Mouse (Mus musculus): ENCODE data around the gene Ilkap.

GRCm38 (mm10) chr1:91367295-91367694, 31.3 kb downstream of the Ilkap start:
- TF ChIP-seq POLR2A (IDR thresholded peaks at IDR 0.05; ENCODE audit: insufficient read length, low read depth): no peak
- TF ChIP-seq CEBPB (IDR thresholded peaks at IDR 0.05; ENCODE audit: insufficient read depth, poor library complexity, severe bottlenecking): no peak
- no peak for TF ChIP-seq MAX (IDR thresholded peaks at IDR 0.05; ENCODE audit: low read depth)
- no peak for TF ChIP-seq TCF12 (IDR thresholded peaks at IDR 0.05; ENCODE audit: insufficient read depth, poor library complexity, severe bottlenecking)
- TF ChIP-seq E2F4 (IDR thresholded peaks at IDR 0.05; ENCODE audit: insufficient read depth): no peak
- no peak for TF ChIP-seq MYOD1 (IDR thresholded peaks at IDR 0.05; ENCODE audit: control insufficient read depth in 1 of 3, insufficient read length in 2 of 3, low read depth in 2 of 3)

All from myocyte (in vitro differentiated cells).